Mouse (Mus musculus): Measurements from ENCODE around the gene Slc17a2. TPM values are rescaled to one million over a fixed set of nuclear protein-coding genes. Genes with fewer than 3 reads are reported as not detected.

The Slc17a2 gene
- polyA plus RNA-seq (2012; rRNA removed), result not detected in 2 replicates

DNA sequence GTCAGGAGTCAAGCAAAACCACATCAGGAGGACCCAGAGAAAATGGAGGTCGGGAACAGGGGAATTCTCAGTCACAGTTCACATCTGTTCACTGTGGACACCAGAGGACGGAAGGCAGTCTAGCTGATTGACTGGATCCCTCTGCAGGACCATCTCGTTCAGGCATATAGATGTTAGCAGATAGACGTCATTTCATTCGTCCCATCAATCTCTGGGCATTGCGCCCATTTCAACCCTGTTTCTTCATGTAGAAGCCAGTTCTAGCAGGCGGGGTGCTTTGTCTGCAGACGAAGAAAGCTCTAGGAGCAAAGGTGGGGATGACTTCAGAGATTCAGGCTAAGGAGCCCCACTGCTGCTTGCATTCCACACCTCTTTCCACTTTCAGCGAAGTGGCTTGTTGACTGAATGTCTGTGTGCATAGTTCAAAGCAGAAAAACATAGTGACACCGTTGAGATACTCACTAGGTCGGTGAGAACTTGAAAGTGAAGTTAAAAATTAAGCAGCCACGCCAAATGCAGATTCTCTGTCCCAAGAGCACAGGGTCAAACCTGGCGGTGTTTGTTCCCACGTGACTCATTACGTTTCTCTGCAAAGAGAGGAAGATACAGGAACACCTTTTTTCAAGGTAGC is at the start of gene Slc17a2:
Gene Slc17a2, plus strand, starts transcription at position 572 of the 631 bp plus-strand sequence.
- TF ChIP-seq CTCF (IDR thresholded peaks at IDR 0.05; ENCODE audit: borderline replicate concordance, extremely low read depth, insufficient read depth, insufficient read length) (no peak), POLR2A (IDR thresholded peaks at IDR 0.05; ENCODE audit: borderline replicate concordance, extremely low read depth, insufficient read depth, insufficient read length, poor library complexity, severe bottlenecking) (no peak)
- no peak for DNase-seq (ENCODE audit: low read depth)

DNA sequence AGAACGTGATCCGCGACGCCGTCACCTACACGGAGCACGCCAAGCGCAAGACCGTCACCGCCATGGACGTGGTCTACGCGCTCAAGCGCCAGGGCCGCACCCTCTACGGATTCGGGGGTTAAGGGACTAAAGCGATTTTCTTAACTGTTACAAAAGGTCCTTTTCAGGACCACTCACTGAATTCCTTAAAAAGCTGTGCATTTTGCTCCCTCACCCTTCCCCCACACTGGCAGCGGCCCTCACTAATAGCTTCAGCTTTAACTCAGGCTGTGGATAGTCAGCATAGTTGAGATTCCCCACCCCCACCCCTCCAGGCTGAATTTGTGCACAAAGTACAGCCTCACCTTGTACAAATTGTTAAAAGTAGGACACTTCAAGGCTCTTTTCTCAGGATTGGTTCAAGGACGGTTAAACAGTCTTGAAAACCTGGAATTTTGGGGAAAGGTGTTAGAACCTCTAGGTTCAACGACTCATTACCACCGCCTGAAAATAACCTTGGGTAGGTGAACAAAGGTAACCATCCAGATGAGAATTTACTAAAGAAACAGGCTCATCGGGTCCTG is 49.5 kb upstream of the Slc17a2 start:
- DNase-seq (ENCODE audit: low read depth), result peak; percentile 58

GRCm38 (mm10) chr13:23757921-23758320 is 48.9 kb upstream of the Slc17a2 start:
- TF ChIP-seq POLR2A (IDR thresholded peaks at IDR 0.05; ENCODE audit: borderline replicate concordance, extremely low read depth, insufficient read depth, insufficient read length, poor library complexity, severe bottlenecking) (no peak), CTCF (IDR thresholded peaks at IDR 0.05; ENCODE audit: borderline replicate concordance, extremely low read depth, insufficient read depth, insufficient read length) (no peak)
- DNase-seq (ENCODE audit: low read depth), result no peak

More for the DNA sequence above, 49.5 kb upstream of the Slc17a2 start:
- TF ChIP-seq POLR2A (IDR thresholded peaks at IDR 0.05; ENCODE audit: borderline replicate concordance, extremely low read depth, insufficient read depth, insufficient read length, poor library complexity, severe bottlenecking) (no peak), CTCF (IDR thresholded peaks at IDR 0.05; ENCODE audit: borderline replicate concordance, extremely low read depth, insufficient read depth, insufficient read length) (no peak)

DNA sequence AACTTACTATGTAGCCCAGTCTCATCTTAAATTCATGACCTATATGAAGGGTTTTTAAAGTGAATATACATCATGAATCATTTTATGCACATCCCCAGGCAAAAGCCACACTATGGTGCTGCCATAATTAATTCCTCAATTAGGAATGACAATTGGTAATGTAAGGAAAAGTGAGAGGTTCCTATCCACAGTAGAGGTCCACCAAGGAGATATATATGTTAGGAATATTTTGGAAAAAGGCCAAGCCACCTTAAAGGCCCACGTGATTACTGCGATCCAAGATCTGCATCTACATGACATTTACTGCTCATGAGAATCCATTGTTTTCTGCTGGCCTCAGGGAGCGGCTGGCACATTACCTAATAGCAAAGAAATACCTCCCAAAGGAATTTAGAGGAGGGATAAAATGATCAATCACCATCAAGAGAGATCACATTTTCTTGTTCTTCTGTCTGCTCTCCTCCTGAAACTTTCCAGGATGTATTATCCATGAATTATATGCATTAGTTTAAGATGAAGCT is 47.5 kb upstream of the Slc17a2 start:
- TF ChIP-seq CTCF (IDR thresholded peaks at IDR 0.05; ENCODE audit: borderline replicate concordance, extremely low read depth, insufficient read depth, insufficient read length), result no peak
- TF ChIP-seq POLR2A (IDR thresholded peaks at IDR 0.05; ENCODE audit: borderline replicate concordance, extremely low read depth, insufficient read depth, insufficient read length, poor library complexity, severe bottlenecking), result no peak
- DNase-seq (ENCODE audit: low read depth), result no peak

- TF ChIP-seq POLR2A (IDR thresholded peaks at IDR 0.05; ENCODE audit: borderline replicate concordance, extremely low read depth, insufficient read depth, insufficient read length, poor library complexity, severe bottlenecking) (no peak), CTCF (IDR thresholded peaks at IDR 0.05; ENCODE audit: borderline replicate concordance, extremely low read depth, insufficient read depth, insufficient read length) (no peak)
- no peak for DNase-seq (ENCODE audit: low read depth)
These were observed 46.9 kb upstream of the Slc17a2 start for GRCm38 (mm10) chr13:23759916-23760239.

DNA sequence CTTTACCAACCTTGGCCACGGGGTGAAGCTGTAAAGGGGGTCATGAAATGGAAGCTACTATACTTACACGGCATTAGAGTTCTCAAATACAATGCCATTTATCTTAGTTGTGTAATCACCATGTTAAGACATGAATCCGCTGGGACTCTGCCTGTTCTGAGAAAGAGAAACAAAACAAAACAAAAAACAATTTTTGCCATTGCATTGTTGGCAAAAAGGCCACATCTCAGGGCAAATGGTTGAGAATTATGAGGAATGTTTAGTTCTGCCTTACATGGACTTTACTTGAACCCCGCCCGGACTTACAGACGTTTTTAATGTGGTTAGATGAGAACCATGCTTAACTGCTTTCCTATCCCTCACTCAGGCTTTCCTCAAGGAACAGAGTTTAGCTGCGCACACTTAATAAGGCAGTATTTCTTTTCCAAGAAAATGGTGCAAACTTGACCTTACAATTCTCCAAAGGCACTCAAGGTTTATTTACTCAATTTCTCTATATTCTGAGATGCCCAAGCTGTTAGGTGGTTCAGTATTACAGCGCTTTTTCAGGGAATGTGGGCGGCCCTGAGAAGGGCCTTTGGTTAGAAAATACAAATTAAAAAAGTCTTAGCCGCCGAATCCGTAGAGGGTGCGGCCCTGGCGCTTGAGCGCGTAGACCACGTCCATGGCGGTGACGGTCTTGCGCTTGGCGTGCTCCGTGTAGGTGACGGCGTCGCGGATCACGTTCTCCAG is 46.4 kb upstream of the Slc17a2 start:
- peak; percentile 57 for DNase-seq (ENCODE audit: low read depth)
- TF ChIP-seq CTCF (IDR thresholded peaks at IDR 0.05; ENCODE audit: borderline replicate concordance, extremely low read depth, insufficient read depth, insufficient read length) (no peak), POLR2A (IDR thresholded peaks at IDR 0.05; ENCODE audit: borderline replicate concordance, extremely low read depth, insufficient read depth, insufficient read length, poor library complexity, severe bottlenecking) (no peak)

- DNase-seq (ENCODE audit: low read depth), result peak; percentile 99
- TF ChIP-seq CTCF (IDR thresholded peaks at IDR 0.05; ENCODE audit: borderline replicate concordance, extremely low read depth, insufficient read depth, insufficient read length), result no peak
- peak; percentile 54; the same call in 1 of the 2 replicates for TF ChIP-seq POLR2A (IDR thresholded peaks at IDR 0.05; ENCODE audit: borderline replicate concordance, extremely low read depth, insufficient read depth, insufficient read length, poor library complexity, severe bottlenecking)
These were observed 45.6 kb upstream of the Slc17a2 start, which contains the start of gene Hist1h4a for GRCm38 (mm10) chr13:23760972-23761864. Hist1h4a (minus strand) TSS chr13:23761230.

DNA sequence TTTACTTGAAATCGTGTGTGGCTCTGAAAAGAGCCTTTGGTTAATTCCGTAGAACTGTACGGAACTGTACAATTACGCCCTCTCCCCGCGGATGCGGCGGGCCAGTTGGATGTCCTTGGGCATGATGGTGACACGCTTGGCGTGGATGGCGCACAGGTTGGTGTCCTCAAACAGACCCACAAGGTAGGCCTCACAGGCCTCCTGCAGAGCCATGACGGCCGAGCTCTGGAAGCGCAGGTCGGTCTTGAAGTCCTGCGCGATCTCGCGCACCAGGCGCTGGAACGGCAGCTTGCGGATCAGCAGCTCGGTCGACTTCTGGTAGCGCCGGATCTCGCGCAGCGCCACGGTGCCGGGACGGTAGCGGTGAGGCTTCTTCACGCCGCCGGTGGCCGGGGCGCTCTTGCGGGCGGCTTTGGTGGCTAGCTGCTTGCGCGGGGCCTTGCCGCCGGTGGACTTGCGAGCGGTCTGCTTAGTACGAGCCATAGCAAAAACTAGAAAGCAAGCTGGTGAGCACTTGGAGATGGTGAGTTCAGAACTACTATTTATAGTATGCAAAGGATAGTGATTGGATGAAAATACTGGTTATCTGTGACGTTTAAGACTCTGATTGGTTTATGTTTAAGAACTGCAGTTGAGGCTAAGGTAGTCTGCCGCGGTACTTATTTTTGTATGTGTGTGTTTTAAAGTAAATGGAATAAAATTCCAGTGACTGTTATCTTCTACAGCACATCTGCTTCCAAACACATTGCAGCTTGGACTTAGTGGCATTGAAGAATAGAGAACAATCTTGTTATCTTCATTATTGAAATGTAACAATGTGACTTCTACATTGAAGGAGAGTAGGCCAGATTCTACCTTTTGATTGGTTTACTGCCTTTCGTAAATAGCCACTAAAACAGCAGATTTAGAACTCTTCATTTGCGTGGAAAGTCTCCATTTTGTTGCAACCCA is 44.6 kb upstream of the Slc17a2 start, which contains the start of gene Hist1h3a:
Gene Hist1h3a, minus strand, starts transcription at position 516 of the 951 bp plus-strand sequence.
- 0 out of 2 replicates have a peak, but pooled peaks have one; percentile 18 for TF ChIP-seq POLR2A (IDR thresholded peaks at IDR 0.05; ENCODE audit: borderline replicate concordance, extremely low read depth, insufficient read depth, insufficient read length, poor library complexity, severe bottlenecking)
- peak; percentile 96 for DNase-seq (ENCODE audit: low read depth)

- TF ChIP-seq POLR2A (IDR thresholded peaks at IDR 0.05; ENCODE audit: borderline replicate concordance, extremely low read depth, insufficient read depth, insufficient read length, poor library complexity, severe bottlenecking) (no peak), CTCF (IDR thresholded peaks at IDR 0.05; ENCODE audit: borderline replicate concordance, extremely low read depth, insufficient read depth, insufficient read length) (no peak)
- DNase-seq (ENCODE audit: low read depth), result no peak
These were observed 43.6 kb upstream of the Slc17a2 start for GRCm38 (mm10) chr13:23763242-23763585.

All from brain, embryonic 14.5 days (tissue).